Mouse (Mus musculus) C2C12 (cell line): ENCODE data around the gene Cacnb4. TPM values are rescaled to one million over a fixed set of nuclear protein-coding genes. Genes with fewer than 3 reads are reported as not detected.
A peak's percentile ranks its signal among the peaks of the same experiment; 100 is the strongest.

ENCODE experiments used
- H3K27me3 ChIP-seq: one replicate; pipeline ENCODE4 v1.6.1; 2011; ENCODE audit not compliant: control insufficient read depth, insufficient read depth, insufficient read length
- H3K36me3 ChIP-seq: one replicate; pipeline ENCODE4 v1.6.1; 2011; ENCODE audit not compliant: control insufficient read depth, insufficient read depth
- H3K4me3 ChIP-seq: one replicate; pipeline ENCODE4 v1.5.1; 2011; ENCODE audit warnings: mild to moderate bottlenecking, control low read depth; ENCODE audit not compliant: poor library complexity, insufficient read depth, severe bottlenecking
- H3K79me2 ChIP-seq: one replicate; pipeline ENCODE4 v1.6.1; 2011; ENCODE audit not compliant: control insufficient read depth, insufficient read depth
- H3K79me3 ChIP-seq: one replicate; pipeline ENCODE4 v1.6.1; 2011; ENCODE audit warnings: low read depth, control low read depth
- H3ac ChIP-seq: one replicate; pipeline ENCODE3; 2011; ENCODE audit warnings: low read depth; ENCODE audit not compliant: control insufficient read depth, insufficient read length
- CEBPB ChIP-seq: IDR thresholded peaks from one replicate; pipeline ENCODE4 v1.6.1; 2011; ENCODE audit warnings: low read depth, mild to moderate bottlenecking, control low read depth, moderate library complexity
- CTCF ChIP-seq: IDR thresholded peaks from one replicate; pipeline ENCODE4 v1.5.1; 2011; ENCODE audit not compliant: control insufficient read depth, insufficient read depth, insufficient read length
- FOSL1 ChIP-seq: IDR thresholded peaks from one replicate; pipeline ENCODE4 v1.8.0; 2011; ENCODE audit warnings: mild to moderate bottlenecking, low read length; ENCODE audit not compliant: poor library complexity, insufficient read depth, severe bottlenecking
- MAX ChIP-seq: IDR thresholded peaks from one replicate; pipeline ENCODE4 v1.6.1; 2011; ENCODE audit warnings: mild to moderate bottlenecking, control low read depth
- MYOD1 ChIP-seq: IDR thresholded peaks from one replicate; pipeline ENCODE4 v1.6.1; 2011; ENCODE audit warnings: low read depth; ENCODE audit not compliant: control insufficient read depth, insufficient read length
- MYOG ChIP-seq: IDR thresholded peaks from one replicate; pipeline ENCODE4 v1.6.1; 2011; ENCODE audit not compliant: control insufficient read depth, insufficient read length; ENCODE audit errors: extremely low read depth
- USF1 ChIP-seq: IDR thresholded peaks from one replicate; pipeline ENCODE4 v1.6.1; 2011; ENCODE audit warnings: low read depth, mild to moderate bottlenecking, control low read depth, moderate library complexity
- polyA plus RNA-seq: library from polyadenylated mRNA; unstranded; fragments of >200 nt; fragmentation: generic; extraction: Trizol; gene quantifications from one replicate; pipeline ENCODE4 v1.2.1, GENCODE M21; 2012; ENCODE audit warnings: missing spikeins

Gene Cacnb4
- polyA plus RNA-seq, 1 experiment = 0.01 TPM

- H3ac ChIP-seq = no peak overlapping the region
- no peaks in the 10 kb centered on the region for H3K36me3 ChIP-seq
- H3K4me3 ChIP-seq = no peak overlapping the region
- no peaks in the 10 kb centered on the region for H3K27me3 ChIP-seq
- H3K79me2 ChIP-seq = no peaks in the 10 kb centered on the region
- no peaks in the 10 kb centered on the region for H3K79me3 ChIP-seq
- TF ChIP-seq MAX (no peak), MYOD1 (no peak), CTCF (no peak), MYOG (no peak), FOSL1 (no peak)
Measured at GRCm38 (mm10) chr2:52602228-52602627, 74.4 kb downstream of the Cacnb4 start.

GRCm38 (mm10) chr2:52597511-52597910 lies 79.1 kb downstream of the Cacnb4 start:
- Histone ChIP-seq H3K4me3 (no peak overlapping the region), H3K27me3 (no peaks in the 10 kb centered on the region), H3K79me3 (no peaks in the 10 kb centered on the region), H3K79me2 (no peaks in the 10 kb centered on the region), H3ac (no peak overlapping the region), H3K36me3 (no peaks in the 10 kb centered on the region)
- TF ChIP-seq MYOG = no peak
- TF ChIP-seq CEBPB = no peak
- TF ChIP-seq MAX = no peak
- no peak for TF ChIP-seq CTCF
- TF ChIP-seq MYOD1 = no peak
- TF ChIP-seq USF1 = no peak
- TF ChIP-seq FOSL1 = no peak

GRCm38 (mm10) chr2:52593814-52594213 lies 82.8 kb downstream of the Cacnb4 start:
- no peaks in the 10 kb centered on the region for H3K36me3 ChIP-seq

GRCm38 (mm10) chr2:52593260-52593659 lies 83.4 kb downstream of the Cacnb4 start:
- Histone ChIP-seq H3K79me3 (no peaks in the 10 kb centered on the region), H3ac (no peak overlapping the region), H3K27me3 (no peaks in the 10 kb centered on the region), H3K36me3 (no peaks in the 10 kb centered on the region), H3K79me2 (no peaks in the 10 kb centered on the region), H3K4me3 (no peak overlapping the region)
- TF ChIP-seq MAX (no peak), FOSL1 (no peak), USF1 (no peak), CEBPB (no peak), MYOD1 (no peak)

More at GRCm38 (mm10) chr2:52593814-52594213, 82.8 kb downstream of the Cacnb4 start:
- Histone ChIP-seq H3K79me2 (no peaks in the 10 kb centered on the region), H3K79me3 (no peaks in the 10 kb centered on the region), H3K4me3 (no peak overlapping the region), H3K27me3 (no peaks in the 10 kb centered on the region), H3ac (no peak overlapping the region)
- TF ChIP-seq CEBPB (no peak), MYOD1 (peak; percentile 31)

- no peak overlapping the region for H3K4me3 ChIP-seq
- no peaks in the 10 kb centered on the region for H3K36me3 ChIP-seq
- H3K79me3 ChIP-seq = no peaks in the 10 kb centered on the region
- TF ChIP-seq CTCF = peak; percentile 23
- TF ChIP-seq CEBPB = no peak
- no peaks in the 10 kb centered on the region for H3K27me3 ChIP-seq
- no peaks in the 10 kb centered on the region for H3K79me2 ChIP-seq
- no peak overlapping the region for H3ac ChIP-seq
Measured at GRCm38 (mm10) chr2:52590970-52591347, 85.7 kb downstream of the Cacnb4 start.

- Histone ChIP-seq H3K79me3 (no peaks in the 10 kb centered on the region), H3ac (no peak overlapping the region), H3K36me3 (no peaks in the 10 kb centered on the region), H3K27me3 (no peaks in the 10 kb centered on the region), H3K4me3 (no peak overlapping the region), H3K79me2 (no peaks in the 10 kb centered on the region)
- TF ChIP-seq USF1 = no peak
- no peak for TF ChIP-seq CTCF
- TF ChIP-seq MYOD1 = no peak
- TF ChIP-seq FOSL1 = no peak
- no peak for TF ChIP-seq CEBPB
- TF ChIP-seq MAX = no peak
- no peak for TF ChIP-seq MYOG
Measured at GRCm38 (mm10) chr2:52590340-52590969, 86.2 kb downstream of the Cacnb4 start.
